In the genomic region with DNA sequence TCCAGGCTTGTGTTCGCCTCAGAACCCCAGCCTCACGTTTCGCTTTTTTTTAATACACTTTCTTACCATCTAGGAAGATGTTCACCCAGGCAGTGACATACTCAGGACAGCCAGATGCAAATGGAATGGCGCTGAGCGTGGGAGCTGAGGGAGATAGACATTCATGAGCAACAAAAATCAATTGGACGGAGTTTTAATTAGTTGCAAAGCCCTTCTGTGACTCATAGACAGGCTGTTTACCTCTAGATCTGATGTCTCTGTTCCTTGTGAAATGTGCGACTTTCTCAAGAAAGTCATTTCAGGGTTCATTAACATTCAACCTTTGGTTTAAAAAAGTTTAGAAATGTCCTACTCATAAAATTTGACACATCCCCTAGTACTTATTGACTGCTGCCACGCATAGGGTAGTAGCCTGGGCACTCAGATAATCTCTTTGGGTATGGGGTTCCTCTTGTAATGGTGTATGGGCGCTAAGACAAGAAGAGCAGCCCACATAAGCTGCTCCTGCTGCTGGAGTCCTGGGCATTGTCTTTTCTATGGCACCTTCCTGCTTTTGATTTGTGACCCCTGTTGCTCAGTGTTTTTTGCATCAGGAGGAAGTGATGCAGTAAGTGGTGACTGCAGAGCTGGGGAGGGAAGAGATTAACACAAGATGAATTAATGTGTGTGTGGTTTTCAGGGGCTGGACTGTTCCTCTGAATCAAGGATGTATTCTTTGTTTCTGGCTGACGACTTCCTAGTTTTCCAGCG, we compare ENCODE assay signal across 8 mouse cellular contexts. TPM values are rescaled to one million over a fixed set of nuclear protein-coding genes. Genes with fewer than 3 reads are reported as not detected.
DNase-seq lines count a peak whose midpoint lies in the region; ATAC-seq lines count a peak whose summit lies in the region.
"Had no signal": no experiment of that assay in that cellular context is flagged by ENCODE, and none has a peak within 500 bp of the region (broad histone marks: within the 10 kb centered on the region; RNA-seq: fewer than 3 reads in every experiment).

No protein-coding gene starts in this region.

- no peaks in the 10 kb centered on the region for H3K36me3 ChIP-seq in lung, embryonic 15.5 days

- 66% methylated on average over 11 of the region's 11 CpGs for WGBS in lung, embryonic 15.5 days

- H3K4me1 ChIP-seq in lung, embryonic 15.5 days: peaks cover 39% of the 10 kb centered on the region
- H3K4me1 ChIP-seq in brown adipose tissue, adult 24 weeks (ENCODE audit: control insufficient read depth, insufficient read depth, insufficient read length, low read length): peaks cover 35% of the 10 kb centered on the region

- no peak overlapping the region for H3K9ac ChIP-seq in lung, embryonic 15.5 days

- H3K4me2 ChIP-seq in lung, embryonic 15.5 days: no peak overlapping the region

- no peaks in the 10 kb centered on the region for H3K9me3 ChIP-seq in lung, embryonic 15.5 days

- no peak overlapping the region for H3K4me3 ChIP-seq in lung, embryonic 15.5 days
- no peak overlapping the region for H3K4me3 ChIP-seq in brown adipose tissue, adult 24 weeks (ENCODE audit: insufficient read depth, low read depth, low read length)

- H3K27me3 ChIP-seq in lung, embryonic 15.5 days: 0 out of 2 replicates have a peak, but pooled peaks cover 3% of the 10 kb centered on the region

- no peak for ATAC-seq in lung, embryonic 15.5 days (ENCODE audit: borderline replicate concordance, extremely low read depth, low FRiP score, low TSS enrichment)

- H3K27ac ChIP-seq in lung, embryonic 15.5 days: peak overlapping the region; percentile 50
- peak overlapping the region; percentile 93 for H3K27ac ChIP-seq in brown adipose tissue, adult 24 weeks (replicated peaks; ENCODE audit: low read depth, low read length)

- no peak for DNase-seq in lung, adult 18-20 months
- DNase-seq in kidney, postnatal 10 days: peak; percentile 25
- DNase-seq in naive thymus-derived CD4-positive, alpha-beta T cell, adult 2 months (ENCODE audit: low read depth): peak; percentile 35
- DNase-seq in left cerebral cortex, adult 18-20 months (ENCODE audit: low spot score in 2 of 2): no peak
- no peak for DNase-seq in embryo, embryonic 11 days
- DNase-seq: adrenal gland, adult 2 months had no signal

RNA-seq across cellular contexts. Expression of a gene that starts 46.8 kb away (rescaled TPM):
- polyA plus RNA-seq in lung, embryonic 15.5 days (2015; fragmentation: Nextera tagmentation; extraction: Ambion mirVana): 4.4 and 4.7 TPM in 2 replicates
- polyA plus RNA-seq in brown adipose tissue, adult 24 weeks (2012; ENCODE audit: insufficient read depth, insufficient read length, missing spikeins): 6.8 and 10.6 TPM in 2 replicates
- total RNA-seq in left cerebral cortex, adult 18-20 months (2021): 10 to 100 TPM; 80.3 to 88.5 TPM

Comparison
In these comparisons a context has a peak if more than half of its experiments do, and no peak if none do; other contexts are left out.
1. DNase-seq: peak in kidney, postnatal 10 days (single experiment) and naive thymus-derived CD4-positive, alpha-beta T cell, adult 2 months (single experiment); none in lung, adult 18-20 months (0 of 2), left cerebral cortex, adult 18-20 months (0 of 2) and embryo, embryonic 11 days (single experiment).